Mouse (Mus musculus) stomach, postnatal 0 days (tissue): ENCODE data around the gene Minar1.

Source experiments
- CTCF ChIP-seq: IDR thresholded peaks from 2 replicates; pipeline ENCODE4 v1.5.1; 2016; ENCODE audit warnings: antibody characterized with exemption, low read depth, mild to moderate bottlenecking, moderate library complexity
- EP300 ChIP-seq: optimal IDR thresholded peaks from 2 replicates; pipeline ENCODE3; 2016; ENCODE audit warnings: antibody characterized with exemption

DNA sequence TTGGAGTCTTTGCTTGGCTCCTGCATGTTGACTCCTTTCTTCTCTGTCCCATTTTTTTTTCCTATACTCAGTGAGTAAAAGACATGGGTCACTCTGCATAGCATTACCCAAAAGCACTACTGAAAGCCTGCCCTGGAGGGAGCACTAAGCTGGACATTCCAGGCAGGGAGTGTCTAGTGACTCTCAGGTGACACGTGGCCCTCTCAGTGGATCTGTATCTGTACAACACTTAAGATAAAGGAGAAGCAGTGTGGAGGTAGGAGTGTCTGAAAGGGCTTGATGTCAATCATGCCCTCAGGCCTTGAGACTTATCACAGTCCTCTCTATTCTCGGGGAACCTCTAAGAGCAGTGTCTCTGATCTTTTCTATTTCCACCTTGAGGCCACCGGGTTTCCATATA lies 25.9 kb downstream of the Minar1 start:
- no peak for TF ChIP-seq CTCF
- no peak for TF ChIP-seq EP300
